Comparison of ENCODE assay signal across 17 mouse cellular contexts in the genomic region with DNA sequence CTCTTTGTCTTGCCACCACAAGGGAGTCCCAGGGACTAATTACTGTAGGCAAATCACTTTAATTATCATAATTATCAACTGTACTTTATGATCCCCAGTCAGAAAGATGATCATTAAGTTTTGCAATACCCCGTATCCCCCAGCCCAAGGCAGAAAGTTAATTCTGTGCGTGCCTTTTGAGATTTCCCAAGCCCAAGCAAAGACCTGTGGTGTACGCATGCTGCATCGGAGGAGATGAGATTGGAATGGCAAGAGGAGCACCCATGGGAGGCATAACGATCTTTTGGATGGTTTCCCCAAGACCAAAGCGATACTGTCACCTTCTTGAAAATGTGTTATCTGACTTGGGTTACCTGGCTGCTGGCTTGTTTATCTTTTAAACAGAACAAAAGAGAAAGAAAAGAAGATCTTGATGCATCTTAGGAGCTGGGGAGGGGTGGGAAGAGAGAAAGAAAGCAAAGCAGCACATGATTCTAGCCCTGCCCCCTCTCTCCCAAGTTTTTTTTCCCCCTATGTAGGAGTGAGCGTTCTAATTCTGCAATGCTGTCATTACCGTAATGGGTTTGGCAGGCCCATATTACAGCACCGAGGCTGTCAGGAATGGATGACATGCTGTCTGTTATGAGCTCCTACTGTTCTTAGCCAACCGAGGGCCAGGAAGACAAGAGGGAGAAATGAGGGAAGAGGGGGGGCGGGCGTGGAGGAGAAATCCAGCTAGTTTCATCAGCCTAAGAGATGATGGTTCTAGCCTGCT.
DNase-seq lines count a peak whose midpoint lies in the region; ATAC-seq and TF ChIP-seq lines count a peak whose summit lies in the region.
"Had no signal": no experiment of that assay in that cellular context is flagged by ENCODE, and none has a peak within 500 bp of the region (broad histone marks: within the 10 kb centered on the region; RNA-seq: fewer than 3 reads in every experiment).

No protein-coding gene starts in this region.

- no peaks in the 10 kb centered on the region for H3K27me3 ChIP-seq in kidney, embryonic 14.5 days (ENCODE audit: control insufficient read depth, insufficient read depth, low read length)
- H3K27me3 ChIP-seq in kidney, embryonic 15.5 days = no peaks in the 10 kb centered on the region
- no peaks in the 10 kb centered on the region for H3K27me3 ChIP-seq in midbrain, postnatal 0 days (ENCODE audit: insufficient read depth, low read length)
- no peaks in the 10 kb centered on the region for H3K27me3 ChIP-seq in midbrain, embryonic 10.5 days (ENCODE audit: low read depth, poor library complexity, severe bottlenecking)
- H3K27me3 ChIP-seq in forebrain, embryonic 15.5 days = no peaks in the 10 kb centered on the region
- no peaks in the 10 kb centered on the region for H3K27me3 ChIP-seq in neural tube, embryonic 14.5 days (ENCODE audit: control insufficient read depth, insufficient read depth, low read length)
- no peaks in the 10 kb centered on the region for H3K27me3 ChIP-seq in heart, embryonic 10.5 days (ENCODE audit: insufficient read depth, poor library complexity, severe bottlenecking)
- H3K27me3 ChIP-seq: limb, embryonic 13.5 days; Patski had no signal

- H3K4me1 ChIP-seq in kidney, embryonic 14.5 days (ENCODE audit: control insufficient read depth, insufficient read depth, low read length) = peaks cover 8% of the 10 kb centered on the region; the same call in 1 of the 2 replicates
- H3K4me1 ChIP-seq in kidney, embryonic 15.5 days = peaks cover 15% of the 10 kb centered on the region
- peaks cover 2% of the 10 kb centered on the region; the same call in 1 of the 2 replicates for H3K4me1 ChIP-seq in midbrain, postnatal 0 days (ENCODE audit: insufficient read depth, low read length)
- peaks cover 23% of the 10 kb centered on the region for H3K4me1 ChIP-seq in midbrain, embryonic 10.5 days
- H3K4me1 ChIP-seq in forebrain, embryonic 15.5 days = peaks cover 30% of the 10 kb centered on the region
- H3K4me1 ChIP-seq in neural tube, embryonic 14.5 days (ENCODE audit: control insufficient read depth, insufficient read depth, low read length) = peaks cover 9% of the 10 kb centered on the region; the same call in 1 of the 2 replicates
- peaks cover 6% of the 10 kb centered on the region for H3K4me1 ChIP-seq in heart, embryonic 10.5 days

- peak; percentile 2; the same call in 1 of the 2 replicates for ATAC-seq in kidney, embryonic 14.5 days (ENCODE audit: low FRiP score, low TSS enrichment)
- no peak for ATAC-seq in kidney, embryonic 15.5 days (replicated peaks; ENCODE audit: low FRiP score)
- peak; percentile 44; the same call in 1 of the 2 replicates for ATAC-seq in midbrain, postnatal 0 days (ENCODE audit: low FRiP score)
- ATAC-seq in forebrain, embryonic 15.5 days (replicated peaks) = peak; percentile 87
- ATAC-seq in neural tube, embryonic 14.5 days (ENCODE audit: low read depth) = peak; percentile 65; the same call in 1 of the 2 replicates
- ATAC-seq: activated CD4-positive, CD25-positive, alpha-beta regulatory T cell, adult 4 months; Patski had no signal

- no peak overlapping the region for H3K4me2 ChIP-seq in kidney, embryonic 14.5 days (replicated peaks; ENCODE audit: low read depth, low read length)
- no peak overlapping the region for H3K4me2 ChIP-seq in kidney, embryonic 15.5 days
- H3K4me2 ChIP-seq in midbrain, postnatal 0 days (ENCODE audit: low read depth, low read length, poor library complexity, severe bottlenecking) = no peak overlapping the region
- H3K4me2 ChIP-seq in forebrain, embryonic 15.5 days (replicated peaks) = no peak overlapping the region
- no peak overlapping the region for H3K4me2 ChIP-seq in neural tube, embryonic 14.5 days (ENCODE audit: low read depth, low read length)
- H3K4me2 ChIP-seq: limb, embryonic 13.5 days had no signal

- H3K4me3 ChIP-seq in kidney, embryonic 14.5 days (ENCODE audit: low read length) = no peak overlapping the region
- H3K4me3 ChIP-seq in kidney, embryonic 15.5 days (replicated peaks) = no peak overlapping the region
- H3K4me3 ChIP-seq in midbrain, postnatal 0 days (ENCODE audit: low read depth, low read length) = no peak overlapping the region
- no peak overlapping the region for H3K4me3 ChIP-seq in midbrain, embryonic 10.5 days
- no peak overlapping the region for H3K4me3 ChIP-seq in forebrain, embryonic 15.5 days
- no peak overlapping the region for H3K4me3 ChIP-seq in neural tube, embryonic 14.5 days (ENCODE audit: low read depth, low read length)
- no peak overlapping the region for H3K4me3 ChIP-seq in heart, embryonic 10.5 days
- H3K4me3 ChIP-seq: limb, embryonic 13.5 days; myocyte had no signal

- no peak overlapping the region for H3K27ac ChIP-seq in kidney, embryonic 14.5 days (ENCODE audit: low read depth, low read length)
- no peak overlapping the region for H3K27ac ChIP-seq in kidney, embryonic 15.5 days
- no peak overlapping the region for H3K27ac ChIP-seq in midbrain, postnatal 0 days (ENCODE audit: low read depth, low read length)
- H3K27ac ChIP-seq in midbrain, embryonic 10.5 days (replicated peaks) = no peak overlapping the region
- H3K27ac ChIP-seq in forebrain, embryonic 15.5 days (replicated peaks) = peak overlapping the region; percentile 57; the same call in 1 of the 2 replicates
- H3K27ac ChIP-seq in neural tube, embryonic 14.5 days (ENCODE audit: low read depth, low read length) = no peak overlapping the region
- no peak overlapping the region for H3K27ac ChIP-seq in heart, embryonic 10.5 days
- H3K27ac ChIP-seq: limb, embryonic 13.5 days; liver, embryonic 14.5 days had no signal

- TF ChIP-seq CTCF in midbrain, postnatal 0 days (IDR thresholded peaks at IDR 0.05) = no peak

- 67% methylated on average over 12 of the region's 12 CpGs for WGBS in kidney, embryonic 14.5 days
- 73% methylated on average over 12 of the region's 12 CpGs for WGBS in kidney, embryonic 15.5 days
- WGBS in midbrain, postnatal 0 days = 79% methylated on average over 12 of the region's 12 CpGs
- 91% methylated on average over 12 of the region's 12 CpGs for WGBS in midbrain, embryonic 10.5 days
- 71% methylated on average over 12 of the region's 12 CpGs for WGBS in forebrain, embryonic 15.5 days
- WGBS in neural tube, embryonic 14.5 days = 54% methylated on average over 12 of the region's 12 CpGs
- WGBS in heart, embryonic 10.5 days = 78% methylated on average over 12 of the region's 12 CpGs

- no peak overlapping the region for H3K9ac ChIP-seq in kidney, embryonic 14.5 days (ENCODE audit: low read depth, low read length)
- no peak overlapping the region for H3K9ac ChIP-seq in kidney, embryonic 15.5 days
- H3K9ac ChIP-seq in midbrain, postnatal 0 days (replicated peaks; ENCODE audit: low read length, poor library complexity, severe bottlenecking) = no peak overlapping the region
- H3K9ac ChIP-seq in forebrain, embryonic 15.5 days (replicated peaks) = no peak overlapping the region
- no peak overlapping the region for H3K9ac ChIP-seq in neural tube, embryonic 14.5 days (replicated peaks; ENCODE audit: low read depth, low read length)
- H3K9ac ChIP-seq: limb, embryonic 13.5 days; liver, embryonic 14.5 days had no signal

- no peaks in the 10 kb centered on the region for H3K9me3 ChIP-seq in kidney, embryonic 14.5 days (ENCODE audit: control insufficient read depth, low read length)
- no peaks in the 10 kb centered on the region for H3K9me3 ChIP-seq in kidney, embryonic 15.5 days (replicated peaks)
- no peaks in the 10 kb centered on the region for H3K9me3 ChIP-seq in midbrain, postnatal 0 days (ENCODE audit: low read length)
- no peaks in the 10 kb centered on the region for H3K9me3 ChIP-seq in midbrain, embryonic 10.5 days (replicated peaks)
- no peaks in the 10 kb centered on the region for H3K9me3 ChIP-seq in forebrain, embryonic 15.5 days
- H3K9me3 ChIP-seq in neural tube, embryonic 14.5 days (ENCODE audit: control insufficient read depth, low read length) = no peaks in the 10 kb centered on the region
- no peaks in the 10 kb centered on the region for H3K9me3 ChIP-seq in heart, embryonic 10.5 days
- H3K9me3 ChIP-seq: limb, embryonic 13.5 days had no signal

- DNase-seq in midbrain, postnatal 0 days (ENCODE audit: low spot score) = no peak
- DNase-seq in midbrain, embryonic 10.5 days (ENCODE audit: low spot score) = no peak
- no peak for DNase-seq in heart, embryonic 10.5 days (ENCODE audit: low spot score)
- DNase-seq: cerebellum, adult 11-12 months; cerebellum, postnatal 25 days; gastrocnemius, postnatal 25 days; lung, postnatal 10 days; thymus, postnatal 14 days had no signal

- no peaks in the 10 kb centered on the region for H3K36me3 ChIP-seq in kidney, embryonic 14.5 days (ENCODE audit: control insufficient read depth, insufficient read depth, low read length)
- no peaks in the 10 kb centered on the region for H3K36me3 ChIP-seq in kidney, embryonic 15.5 days
- no peaks in the 10 kb centered on the region for H3K36me3 ChIP-seq in midbrain, postnatal 0 days (ENCODE audit: insufficient read depth, low read length)
- no peaks in the 10 kb centered on the region for H3K36me3 ChIP-seq in midbrain, embryonic 10.5 days
- no peaks in the 10 kb centered on the region for H3K36me3 ChIP-seq in forebrain, embryonic 15.5 days
- no peaks in the 10 kb centered on the region for H3K36me3 ChIP-seq in neural tube, embryonic 14.5 days (ENCODE audit: control insufficient read depth, insufficient read depth, low read length)
- H3K36me3 ChIP-seq in heart, embryonic 10.5 days = no peaks in the 10 kb centered on the region
- H3K36me3 ChIP-seq: limb, embryonic 13.5 days had no signal
